Mouse (Mus musculus) neutrophil, adult 5-6 weeks (primary cell): ENCODE measurements around the gene Slpi. TPM values are rescaled to one million over a fixed set of nuclear protein-coding genes. Genes with fewer than 3 reads are reported as not detected.
A peak's percentile ranks its signal among the peaks of the same experiment; 100 is the strongest.

Source experiments
- ATAC-seq: fragments of 151-379, 151-347 bp; 2 replicates; pipeline ENCODE4 v1.8.0; 2017; ENCODE audit warnings: mild to moderate bottlenecking, moderate TSS enrichment; ENCODE audit not compliant: insufficient number of reproducible peaks, poor library complexity, low FRiP score, severe bottlenecking; ENCODE audit errors: extremely low read depth
- total RNA-seq: library from RNA; stranded (forward); fragments of 200-1000 nt; gene quantifications from 2 replicates; pipeline ENCODE4 v1.2.3, GENCODE M21; 2017

The Slpi gene
- total RNA-seq, result 327 and 410 TPM in 2 replicates

GRCm38 (mm10) chr2:164389020-164389419 is at the start of gene Slpi:
Gene Slpi, minus strand, starts transcription at chr2:164389095.
- ATAC-seq, result no peak

GRCm38 (mm10) chr2:164438257-164438656 is 49.4 kb upstream of the Slpi start:
- no peak for ATAC-seq

GRCm38 (mm10) chr2:164437710-164438109 is 48.8 kb upstream of the Slpi start:
- ATAC-seq, result no peak

GRCm38 (mm10) chr2:164436961-164437360 is 48.1 kb upstream of the Slpi start:
- no peak for ATAC-seq

- no peak for ATAC-seq
These were observed 47.5 kb upstream of the Slpi start for GRCm38 (mm10) chr2:164436215-164436913.

GRCm38 (mm10) chr2:164435216-164436090 is 46.6 kb upstream of the Slpi start:
- ATAC-seq, result peak; percentile 28

GRCm38 (mm10) chr2:164434681-164435080 is 45.8 kb upstream of the Slpi start:
- no peak for ATAC-seq

GRCm38 (mm10) chr2:164433278-164433895 is 44.5 kb upstream of the Slpi start:
- no peak for ATAC-seq

- no peak for ATAC-seq
These were observed 43.8 kb upstream of the Slpi start for GRCm38 (mm10) chr2:164432541-164433191.

GRCm38 (mm10) chr2:164431676-164432465 is 43.0 kb upstream of the Slpi start:
- ATAC-seq, result no peak

GRCm38 (mm10) chr2:164430697-164431096 is 41.8 kb upstream of the Slpi start:
- no peak for ATAC-seq

- ATAC-seq, result no peak
These were observed 41.2 kb upstream of the Slpi start for GRCm38 (mm10) chr2:164429881-164430615.

GRCm38 (mm10) chr2:164428451-164428850 is 39.6 kb upstream of the Slpi start:
- ATAC-seq, result no peak

GRCm38 (mm10) chr2:164426952-164427351 is 38.1 kb upstream of the Slpi start:
- no peak for ATAC-seq

GRCm38 (mm10) chr2:164426121-164426520 is 37.2 kb upstream of the Slpi start:
- no peak for ATAC-seq

- no peak for ATAC-seq
These were observed 36.5 kb upstream of the Slpi start for GRCm38 (mm10) chr2:164425401-164425800.

GRCm38 (mm10) chr2:164424406-164424805 is 35.5 kb upstream of the Slpi start:
- ATAC-seq, result no peak

GRCm38 (mm10) chr2:164423464-164423863 is 34.6 kb upstream of the Slpi start:
- no peak for ATAC-seq
